Mouse (Mus musculus) brown adipose tissue, adult 24 weeks (tissue): ENCODE results near the gene Cxcl2. TPM values are rescaled to one million over a fixed set of nuclear protein-coding genes. Genes with fewer than 3 reads are reported as not detected.

Experiments used
- H3K27ac ChIP-seq: fragments of 200-500 bp; replicated peaks from 2 replicates; pipeline ENCODE4 v1.5.1; 2012; ENCODE audit warnings: low read depth, mild to moderate bottlenecking, low read length
- H3K4me1 ChIP-seq: fragments of 200-500 bp; 2 replicates; pipeline ENCODE4 v1.6.1; 2012; ENCODE audit warnings: low read length, mixed read lengths; ENCODE audit not compliant: control insufficient read depth, insufficient read depth, insufficient read length
- H3K4me3 ChIP-seq: fragments of 200-500 bp; 2 replicates; pipeline ENCODE4 v1.5.1; 2012; ENCODE audit warnings: low read depth, mild to moderate bottlenecking, low read length, moderate library complexity; ENCODE audit not compliant: insufficient read depth
- polyA plus RNA-seq: library from polyadenylated mRNA; stranded (reverse); fragments of >200 nt; gene quantifications from 2 replicates; pipeline ENCODE4 v1.2.4, GENCODE M21; 2012; ENCODE audit not compliant: missing spikeins, insufficient read depth, insufficient read length

Gene Cxcl2
- polyA plus RNA-seq, 1 experiment: 6.6 TPM

GRCm38 (mm10) chr5:90922958-90923357 is 19.3 kb downstream of the Cxcl2 start:
- Histone ChIP-seq H3K4me1 (no peaks in the 10 kb centered on the region), H3K27ac (no peak overlapping the region), H3K4me3 (no peak overlapping the region)

DNA sequence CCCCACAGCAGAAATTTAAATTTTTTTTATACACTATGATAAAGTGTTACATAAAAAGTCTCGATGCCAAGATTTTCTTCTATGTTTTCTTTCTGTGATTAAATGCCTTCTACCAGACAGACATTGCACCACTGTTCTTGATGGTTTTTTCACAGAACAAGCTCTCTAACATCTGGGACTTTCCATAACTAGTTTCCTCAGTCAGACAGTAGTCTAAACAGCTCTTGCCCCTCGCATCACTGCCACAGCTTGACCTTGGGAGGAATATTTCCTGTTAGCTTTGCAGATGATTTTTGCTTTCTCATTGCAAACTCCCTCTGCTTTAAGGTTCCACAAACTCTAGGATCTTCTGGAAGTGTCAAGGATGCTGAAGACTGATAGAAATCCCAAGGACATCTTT is 26.9 kb downstream of the Cxcl2 start:
- H3K4me3 ChIP-seq: peak overlapping the region; percentile 74
- peaks cover 5% of the 10 kb centered on the region for H3K4me1 ChIP-seq
- H3K27ac ChIP-seq: no peak overlapping the region

DNA sequence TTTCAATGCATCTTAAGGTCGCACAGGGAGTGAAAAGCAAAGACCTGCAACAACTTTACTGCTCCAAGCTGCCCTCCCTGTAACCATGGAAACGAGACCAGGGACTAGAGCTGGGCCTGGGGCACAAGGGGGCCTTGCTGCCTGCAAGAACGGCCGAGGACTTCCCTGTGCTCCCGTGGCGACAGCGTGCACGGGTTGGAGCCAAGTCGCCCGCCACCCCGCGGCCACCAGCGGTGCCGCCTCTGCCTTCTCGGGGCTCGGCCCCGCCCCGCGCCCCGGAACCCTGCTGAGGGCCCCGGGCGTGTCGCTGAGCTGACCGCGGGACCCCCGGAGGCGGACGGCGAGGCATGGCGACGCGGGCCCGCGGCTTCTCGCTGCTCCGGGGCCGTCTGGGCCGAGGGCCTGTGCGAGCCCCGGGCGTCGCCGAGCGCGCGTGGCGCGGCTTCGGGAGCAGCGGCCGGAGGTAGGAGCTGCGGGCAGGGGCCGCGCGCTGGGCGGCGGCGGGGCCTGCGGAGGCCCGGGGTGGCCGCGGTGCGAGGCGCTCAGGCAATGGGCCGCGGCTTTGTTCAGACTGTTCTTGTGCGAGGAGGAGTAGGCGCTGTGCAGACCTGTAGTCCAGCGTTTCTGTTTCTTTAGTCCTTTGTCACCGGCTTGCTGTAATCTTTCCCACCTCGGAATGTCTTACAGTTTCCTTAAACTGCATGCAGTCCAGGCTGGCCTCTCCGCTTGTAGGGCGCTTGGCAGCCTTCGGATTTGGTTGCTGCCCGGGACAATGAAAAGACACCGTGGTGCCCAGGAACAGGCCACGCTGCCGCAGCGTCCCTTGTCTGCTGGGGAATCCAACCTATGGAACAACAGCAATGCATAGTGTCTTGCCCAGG is 27.5 kb downstream of the Cxcl2 start, which contains the start of gene Mthfd2l:
TSS of gene Mthfd2l (plus strand) at position 147 of the 881 bp plus-strand sequence.
- H3K4me1 ChIP-seq: peaks cover 5% of the 10 kb centered on the region
- H3K4me3 ChIP-seq: peak within 1 kb of the TSS; percentile 74
- H3K27ac ChIP-seq: 0 out of 2 replicates have a peak within 1 kb of the TSS, but pooled peaks have one; percentile 45

- Histone ChIP-seq H3K4me3 (peak overlapping the region; percentile 74), H3K27ac (no peak overlapping the region), H3K4me1 (peaks cover 5% of the 10 kb centered on the region)
These were observed 28.2 kb downstream of the Cxcl2 start for GRCm38 (mm10) chr5:90931911-90932310.

DNA sequence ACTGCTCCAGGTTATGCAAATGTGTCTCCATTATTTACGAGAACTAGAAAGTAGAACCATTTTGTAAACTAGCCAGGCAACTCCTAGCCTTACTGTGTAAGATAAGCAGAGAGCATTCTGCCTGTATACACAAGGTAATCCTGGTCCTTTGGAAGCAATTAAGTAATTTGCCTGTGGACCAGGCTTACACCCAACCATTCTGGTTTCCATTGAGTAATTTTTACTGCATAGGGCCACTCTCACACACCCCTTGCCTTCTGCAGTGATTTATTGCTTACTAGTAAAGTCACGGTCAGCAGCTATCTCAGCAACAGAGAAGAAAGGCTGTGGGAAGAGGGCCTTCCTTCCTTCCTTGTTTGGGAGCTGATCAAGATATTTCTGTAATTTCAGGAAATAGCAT is 33.0 kb downstream of the Cxcl2 start:
- H3K4me1 ChIP-seq: peaks cover 3% of the 10 kb centered on the region
- no peak overlapping the region for H3K4me3 ChIP-seq
- H3K27ac ChIP-seq: no peak overlapping the region

DNA sequence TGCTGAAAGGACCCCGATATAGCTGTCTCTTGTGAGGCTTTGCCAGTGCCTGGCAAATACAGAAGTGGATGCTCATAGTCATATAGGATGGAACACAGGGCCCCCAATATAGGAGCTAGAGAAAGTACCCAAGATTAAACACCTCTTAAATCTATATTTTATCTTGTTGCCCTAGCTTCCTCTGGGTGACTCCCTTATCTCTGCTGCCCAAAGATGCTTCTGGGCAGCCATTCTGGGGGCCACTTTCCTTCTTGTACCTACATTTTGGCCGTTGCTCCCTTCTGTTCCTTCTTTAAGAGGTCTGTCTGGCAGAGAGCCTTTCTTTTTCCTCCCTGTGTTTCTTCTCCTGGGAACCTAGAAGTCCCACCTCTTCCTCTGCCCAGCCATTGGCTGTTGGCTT is 41.8 kb downstream of the Cxcl2 start:
- Histone ChIP-seq H3K4me1 (no peaks in the 10 kb centered on the region), H3K4me3 (no peak overlapping the region)

GRCm38 (mm10) chr5:90949499-90949898 is 45.8 kb downstream of the Cxcl2 start:
- no peak overlapping the region for H3K27ac ChIP-seq
- H3K4me1 ChIP-seq: no peaks in the 10 kb centered on the region
- no peak overlapping the region for H3K4me3 ChIP-seq

More for the DNA sequence above, 41.8 kb downstream of the Cxcl2 start:
- no peak overlapping the region for H3K27ac ChIP-seq

GRCm38 (mm10) chr5:90951475-90951874 is 47.8 kb downstream of the Cxcl2 start:
- no peaks in the 10 kb centered on the region for H3K4me1 ChIP-seq

DNA sequence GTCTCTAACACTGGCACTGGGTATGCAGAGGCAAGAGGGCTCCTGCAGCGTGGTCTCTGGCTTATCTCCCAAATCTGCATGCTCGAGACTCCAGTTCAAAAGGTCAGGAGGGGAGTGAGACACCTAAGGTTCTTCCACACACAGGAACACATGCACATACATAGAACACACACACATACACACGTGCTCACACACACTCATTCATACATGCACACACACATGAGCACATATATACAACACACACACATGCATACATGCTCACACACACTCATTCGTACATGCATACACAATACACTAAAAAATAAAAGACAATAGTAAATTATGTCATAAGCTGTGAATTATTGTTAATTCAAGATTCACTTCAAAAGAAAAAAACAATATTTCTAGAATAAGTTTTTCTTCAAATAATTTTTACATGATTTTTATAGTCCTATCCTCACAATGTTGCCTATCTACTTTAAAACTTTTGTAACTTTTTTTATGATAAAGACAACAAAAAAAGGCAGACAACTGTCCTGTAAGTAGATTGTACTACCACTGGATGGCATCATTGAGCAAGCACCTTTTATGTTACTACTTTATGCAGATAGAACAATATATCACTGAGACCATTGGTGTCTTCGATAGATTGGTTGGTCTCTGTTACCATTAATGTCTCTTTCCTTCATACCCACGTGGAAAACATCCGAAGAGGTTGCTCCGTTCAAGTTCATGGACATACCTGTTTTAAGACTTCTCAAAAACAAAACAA is 49.2 kb downstream of the Cxcl2 start:
- no peaks in the 10 kb centered on the region for H3K4me1 ChIP-seq
- H3K4me3 ChIP-seq: no peak overlapping the region
- no peak overlapping the region for H3K27ac ChIP-seq

More at GRCm38 (mm10) chr5:90951475-90951874, 47.8 kb downstream of the Cxcl2 start:
- Histone ChIP-seq H3K27ac (no peak overlapping the region), H3K4me3 (no peak overlapping the region)

Other genes starting within 250 kb of the Cxcl2 start
- not detected in 2 replicates for gene Cxcl5, start 144.5 kb upstream of the Cxcl2 start, polyA plus RNA-seq
- gene Ppbp, start 135.4 kb upstream of the Cxcl2 start, polyA plus RNA-seq: 1.6 and 7.1 TPM in 2 replicates
- gene Pf4, start 131.4 kb upstream of the Cxcl2 start, polyA plus RNA-seq: 45.4 and 76.2 TPM in 2 replicates
- gene Cxcl3, start 117.8 kb upstream of the Cxcl2 start, polyA plus RNA-seq: not detected in 2 replicates
- not detected in 2 replicates for gene Cxcl15, start 109.3 kb upstream of the Cxcl2 start, polyA plus RNA-seq
- gene Cxcl1, start 12.6 kb upstream of the Cxcl2 start, polyA plus RNA-seq: 5.5 TPM in 1 of 2 replicates, not detected in the other
- gene Mthfd2l, start 27.2 kb downstream of the Cxcl2 start, polyA plus RNA-seq: 27.9 and 48.7 TPM in 2 replicates
- gene Epgn, start 123.6 kb downstream of the Cxcl2 start, polyA plus RNA-seq: not detected in 2 replicates
- gene Ereg, start 170.8 kb downstream of the Cxcl2 start, polyA plus RNA-seq: not detected in 2 replicates
- not detected in 2 replicates for gene Areg, start 235.7 kb downstream of the Cxcl2 start, polyA plus RNA-seq